Mouse (Mus musculus) MN1 (cell line): Measurements from ENCODE around the gene Col9a1.

Experiments
- DNase-seq: peaks from one replicate; pipeline ENCODE4 v3.0.0-alpha.2; 2016; ENCODE audit warnings: low spot score

The Col9a1 gene

GRCm38 (mm10) chr1:24294979-24295942, 117.9 kb downstream of the Col9a1 start:
- DNase-seq = no peak

GRCm38 (mm10) chr1:24300700-24301099, 123.3 kb downstream of the Col9a1 start:
- no peak for DNase-seq
